Mouse (Mus musculus) liver, embryonic 15.5 days (tissue): ENCODE measurements around the gene Olfml2a. TPM values are rescaled to one million over a fixed set of nuclear protein-coding genes. Genes with fewer than 3 reads are reported as not detected.
"Not testable (repeated sequence)": the region's sequence is repeated elsewhere in the genome, so short reads cannot be mapped to it uniquely, and the experiment has no call there.

Experiments
- ATAC-seq: fragments of 200-750 bp; cut with Nextera tagmentation; 2 replicates; pipeline ENCODE4 v1.8.0; 2017; ENCODE audit warnings: moderate number of reproducible peaks, mild to moderate bottlenecking, moderate library complexity; ENCODE audit not compliant: insufficient read depth
- H3K27ac ChIP-seq: fragments of 300-500 bp; sonication (generic); replicated peaks from 2 replicates; pipeline ENCODE4 v1.5.1; 2015; ENCODE audit warnings: mild to moderate bottlenecking, inconsistent platforms
- H3K27me3 ChIP-seq: fragments of 300-500 bp; sonication (generic); 2 replicates; pipeline ENCODE4 v1.6.1; 2015; ENCODE audit warnings: mild to moderate bottlenecking, inconsistent platforms
- H3K36me3 ChIP-seq: fragments of 300-500 bp; sonication (generic); replicated peaks from 2 replicates; pipeline ENCODE4 v1.6.1; 2015; ENCODE audit warnings: moderate library complexity, mild to moderate bottlenecking, inconsistent platforms
- H3K4me1 ChIP-seq: fragments of 300-500 bp; sonication (generic); replicated peaks from 2 replicates; pipeline ENCODE4 v1.6.1; 2015; ENCODE audit warnings: inconsistent platforms
- H3K4me2 ChIP-seq: fragments of 300-500 bp; sonication (generic); 2 replicates; pipeline ENCODE4 v1.6.1; 2015; ENCODE audit warnings: moderate library complexity, mild to moderate bottlenecking, inconsistent platforms
- H3K4me3 ChIP-seq: fragments of 300-500 bp; sonication (generic); replicated peaks from 2 replicates; pipeline ENCODE4 v1.5.1; 2015; ENCODE audit warnings: mild to moderate bottlenecking, inconsistent platforms
- H3K9ac ChIP-seq: fragments of 300-500 bp; sonication (generic); 2 replicates; pipeline ENCODE4 v1.6.1; 2015; ENCODE audit warnings: moderate library complexity, mild to moderate bottlenecking, inconsistent platforms
- H3K9me3 ChIP-seq: fragments of 300-500 bp; sonication (generic); replicated peaks from 2 replicates; pipeline ENCODE4 v1.6.1; 2016; ENCODE audit warnings: inconsistent platforms
- WGBS: fragments of 180-500 bp; shearing (Covaris S2); methylation state at CpG from one replicate; pipeline ENCODE4 v1.1.7; 2015; ENCODE audit warnings: mixed read lengths; ENCODE audit not compliant: insufficient replicate concordance; 5-methylcytosine and 5-hydroxymethylcytosine counted together
- polyA plus RNA-seq: library from polyadenylated mRNA; unstranded; fragments of >200 nt; fragmentation: Nextera tagmentation; extraction: Ambion mirVana; gene quantifications from 2 replicates; pipeline ENCODE4 v1.2.1, GENCODE M21; 2015

Olfml2a gene
- polyA plus RNA-seq, 1 experiment from 2014 or later: 0.14 TPM

DNA sequence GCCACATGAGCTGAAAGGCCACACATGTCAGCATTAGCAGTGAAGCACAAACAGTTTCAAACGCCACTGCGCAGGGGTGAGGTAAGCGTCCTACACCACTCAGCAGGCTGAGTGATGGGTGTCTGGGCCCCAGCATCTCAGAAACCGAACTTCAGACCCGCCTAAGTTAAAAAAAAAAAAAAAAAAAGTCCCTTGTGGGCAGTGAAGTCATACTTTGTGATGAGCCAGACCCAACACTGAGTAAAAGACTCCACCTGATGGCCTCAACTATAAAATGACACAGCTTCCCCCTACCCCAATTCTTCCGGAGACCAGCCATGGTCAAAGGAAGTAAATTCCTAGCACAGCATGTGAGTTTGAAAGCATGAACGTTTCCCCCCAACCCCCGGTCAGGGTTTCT, 71.3 kb downstream of the Olfml2a start:
- Histone ChIP-seq H3K27ac (peak overlapping the region; percentile 79; the same call in 1 of the 2 replicates), H3K4me1 (peaks cover 80% of the 10 kb centered on the region), H3K36me3 (peaks cover 49% of the 10 kb centered on the region), H3K9me3 (no peaks in the 10 kb centered on the region), H3K4me2 (peak overlapping the region; percentile 94), H3K9ac (peak overlapping the region; percentile 71), H3K27me3 (no peaks in the 10 kb centered on the region), H3K4me3 (peak overlapping the region; percentile 89)
- WGBS: 12% methylated on average over 8 of the region's 8 CpGs
- no peak for ATAC-seq

GRCm38 (mm10) chr2:39003512-39003911, 71.7 kb downstream of the Olfml2a start:
- no peaks in the 10 kb centered on the region for H3K27me3 ChIP-seq
- H3K36me3 ChIP-seq: peaks cover 49% of the 10 kb centered on the region
- peaks cover 78% of the 10 kb centered on the region for H3K4me1 ChIP-seq
- 25% methylated on average over 5 of the region's 5 CpGs for WGBS
- peak overlapping the region; percentile 89 for H3K4me3 ChIP-seq
- peak overlapping the region; percentile 79 for H3K27ac ChIP-seq
- H3K9me3 ChIP-seq: no peaks in the 10 kb centered on the region
- H3K4me2 ChIP-seq: peak overlapping the region; percentile 94
- H3K9ac ChIP-seq: peak overlapping the region; percentile 71
- no peak for ATAC-seq

DNA sequence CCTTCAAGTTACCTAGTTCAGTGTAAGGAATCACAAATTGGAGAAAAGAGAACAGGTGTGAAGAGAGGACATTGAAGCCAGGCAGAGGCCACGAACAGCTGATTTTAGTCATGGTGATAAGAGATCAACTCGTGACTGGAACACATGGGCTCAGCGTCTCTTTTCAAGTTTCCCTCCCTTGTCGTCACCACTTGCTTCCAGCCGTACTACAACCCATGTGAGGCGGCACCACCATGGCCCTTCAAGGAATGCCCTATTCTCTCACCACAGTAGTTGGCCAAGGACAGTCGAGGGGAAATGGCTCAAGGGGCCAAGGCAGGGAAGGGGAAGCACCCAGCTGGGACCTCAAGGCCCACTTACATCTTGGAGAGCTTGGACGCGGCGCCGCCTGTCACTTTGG, 72.6 kb downstream of the Olfml2a start:
- Histone ChIP-seq H3K36me3 (peaks cover 48% of the 10 kb centered on the region), H3K9ac (peak overlapping the region; percentile 71), H3K9me3 (no peaks in the 10 kb centered on the region), H3K4me3 (peak overlapping the region; percentile 89), H3K4me1 (peaks cover 79% of the 10 kb centered on the region), H3K4me2 (peak overlapping the region; percentile 94), H3K27ac (peak overlapping the region; percentile 79), H3K27me3 (no peaks in the 10 kb centered on the region)
- under 1% methylated on average over 11 of the region's 11 CpGs for WGBS
- ATAC-seq: no peak

DNA sequence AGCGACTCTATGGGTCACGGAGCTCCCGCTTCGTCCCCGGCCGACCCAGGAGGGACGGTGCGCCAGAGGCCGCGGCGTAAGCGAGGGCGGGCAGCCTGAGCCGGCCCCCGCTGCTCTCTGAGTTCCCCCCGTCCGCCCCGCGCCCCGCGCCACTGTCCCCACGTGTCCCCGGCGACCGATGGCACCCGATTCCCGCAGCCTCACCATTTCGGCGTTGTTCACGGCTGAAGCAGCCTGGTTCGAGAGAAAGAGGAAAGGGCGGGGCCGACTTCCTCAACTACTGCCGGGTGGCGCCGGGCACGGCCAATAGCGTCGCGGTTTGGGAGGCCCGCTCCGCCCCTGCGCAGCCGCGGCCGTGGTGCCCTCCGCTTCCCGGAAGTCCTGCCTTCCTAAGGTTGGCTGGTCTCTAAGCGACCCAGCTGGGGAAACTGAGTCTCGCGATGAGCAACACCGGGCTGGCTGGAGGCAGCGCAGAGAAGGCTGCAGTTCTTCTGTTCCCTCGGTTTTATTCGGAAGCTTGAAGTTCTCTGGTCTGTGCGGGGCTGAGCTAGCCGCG, 73.2 kb downstream of the Olfml2a start, which contains the start of gene Arpc5l:
Gene Arpc5l, plus strand, starts transcription at position 469 of the 556 bp plus-strand sequence.
- under 1% methylated on average over 58 of the region's 58 CpGs for WGBS
- Histone ChIP-seq H3K4me2 (peak within 1 kb of the TSS; percentile 94), H3K9me3 (no peaks in the 10 kb centered on the region), H3K27ac (peak within 1 kb of the TSS; percentile 83), H3K27me3 (no peaks in the 10 kb centered on the region), H3K9ac (peak within 1 kb of the TSS; percentile 71), H3K4me1 (peaks cover 78% of the 10 kb centered on the region), H3K4me3 (peak within 1 kb of the TSS; percentile 89), H3K36me3 (peaks cover 42% of the 10 kb centered on the region)
- ATAC-seq: peak; percentile 79

DNA sequence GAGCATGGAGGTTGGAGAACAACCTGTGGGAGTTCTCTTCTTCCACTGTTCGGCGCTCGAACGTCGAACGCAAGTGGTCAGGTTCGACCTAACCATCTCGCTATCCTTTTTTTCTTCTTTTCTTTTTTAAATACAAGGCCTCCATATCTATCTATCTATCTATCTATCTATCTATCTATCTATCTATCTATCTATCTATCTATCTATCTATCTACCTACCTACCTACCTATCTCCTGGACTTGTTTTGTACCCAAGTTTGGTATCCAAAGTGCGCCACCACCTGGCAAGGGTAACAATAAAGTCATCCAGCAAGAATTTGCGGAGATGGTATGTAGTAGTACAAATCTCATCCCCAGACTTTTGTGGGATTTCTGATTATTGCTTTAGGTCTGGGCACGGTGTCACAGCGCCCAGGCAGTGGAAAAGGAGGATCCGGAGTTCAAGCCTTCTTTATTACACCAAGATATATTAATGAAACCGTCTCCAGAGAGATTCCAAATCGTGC, 73.8 kb downstream of the Olfml2a start, which contains the start of gene Rpl35:
Gene Rpl35, minus strand, starts transcription at position 51 of the 506 bp plus-strand sequence.
- H3K9me3 ChIP-seq: no peaks in the 10 kb centered on the region
- no peak for ATAC-seq
- 10% methylated on average over 15 of the region's 15 CpGs for WGBS
- H3K4me3 ChIP-seq: peak within 1 kb of the TSS; percentile 89
- H3K9ac ChIP-seq: peak within 1 kb of the TSS; percentile 71
- H3K4me1 ChIP-seq: peaks cover 77% of the 10 kb centered on the region
- H3K4me2 ChIP-seq: peak within 1 kb of the TSS; percentile 94
- H3K27me3 ChIP-seq: no peaks in the 10 kb centered on the region
- peak within 1 kb of the TSS; percentile 83 for H3K27ac ChIP-seq
- peaks cover 36% of the 10 kb centered on the region for H3K36me3 ChIP-seq

- peak overlapping the region; percentile 89 for H3K4me3 ChIP-seq
Measured at GRCm38 (mm10) chr2:39006149-39006730, 74.5 kb downstream of the Olfml2a start.

DNA sequence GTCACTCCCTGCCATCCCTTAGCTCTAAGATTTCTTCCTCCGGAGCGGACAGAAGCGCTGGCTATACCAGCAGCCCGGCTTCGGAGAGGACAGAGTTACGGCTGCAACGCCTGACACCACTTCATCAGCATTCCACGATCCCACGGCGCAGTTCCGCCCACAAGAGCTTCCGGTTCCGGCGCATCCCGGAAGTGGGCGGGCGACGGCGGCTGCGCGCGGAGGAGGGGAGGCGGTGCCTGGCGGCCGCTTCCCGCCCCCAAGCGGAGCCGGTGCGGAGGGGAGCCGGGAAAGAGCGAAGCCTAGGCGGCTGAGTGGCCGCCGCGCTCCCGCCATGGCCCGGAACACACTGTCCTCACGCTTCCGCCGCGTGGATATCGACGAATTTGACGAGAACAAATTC, 76.1 kb downstream of the Olfml2a start:
- WGBS: under 1% methylated on average over 44 of the region's 44 CpGs
- ATAC-seq: peak; percentile 80
- Histone ChIP-seq H3K4me1 (peaks cover 74% of the 10 kb centered on the region), H3K27ac (peak overlapping the region; percentile 95), H3K36me3 (peaks cover 34% of the 10 kb centered on the region), H3K4me3 (peak overlapping the region; percentile 88), H3K9me3 (no peaks in the 10 kb centered on the region), H3K9ac (peak overlapping the region; percentile 92), H3K27me3 (no peaks in the 10 kb centered on the region), H3K4me2 (peak overlapping the region; percentile 94)

More at GRCm38 (mm10) chr2:39006149-39006730, 74.5 kb downstream of the Olfml2a start:
- WGBS: 76% methylated on average over 14 of the region's 14 CpGs
- H3K27ac ChIP-seq: peak overlapping the region; percentile 12
- ATAC-seq: no peak
- peaks cover 36% of the 10 kb centered on the region for H3K36me3 ChIP-seq
- peaks cover 79% of the 10 kb centered on the region for H3K4me1 ChIP-seq
- no peaks in the 10 kb centered on the region for H3K9me3 ChIP-seq
- peak overlapping the region; percentile 94 for H3K4me2 ChIP-seq
- H3K27me3 ChIP-seq: no peaks in the 10 kb centered on the region
- no peak overlapping the region for H3K9ac ChIP-seq

- Histone ChIP-seq H3K9me3 (no peaks in the 10 kb centered on the region), H3K36me3 (peaks cover 34% of the 10 kb centered on the region), H3K4me1 (peaks cover 73% of the 10 kb centered on the region), H3K4me2 (peak overlapping the region; percentile 94), H3K27ac (peak overlapping the region; percentile 95), H3K27me3 (no peaks in the 10 kb centered on the region), H3K9ac (peak overlapping the region; percentile 92), H3K4me3 (peak overlapping the region; percentile 88)
- WGBS: 0% methylated on average over 25 of the region's 25 CpGs
- ATAC-seq: peak; percentile 30
Measured at GRCm38 (mm10) chr2:39008350-39008851, 76.6 kb downstream of the Olfml2a start.

GRCm38 (mm10) chr2:39008954-39009365, 77.2 kb downstream of the Olfml2a start:
- 12% methylated on average over 3 of the region's 3 CpGs for WGBS
- H3K9me3 ChIP-seq: no peaks in the 10 kb centered on the region
- H3K9ac ChIP-seq: peak overlapping the region; percentile 92
- peaks cover 34% of the 10 kb centered on the region for H3K36me3 ChIP-seq
- no peaks in the 10 kb centered on the region for H3K27me3 ChIP-seq
- H3K4me2 ChIP-seq: peak overlapping the region; percentile 94
- no peak for ATAC-seq
- H3K4me1 ChIP-seq: peaks cover 67% of the 10 kb centered on the region
- peak overlapping the region; percentile 88 for H3K4me3 ChIP-seq
- peak overlapping the region; percentile 95 for H3K27ac ChIP-seq

DNA sequence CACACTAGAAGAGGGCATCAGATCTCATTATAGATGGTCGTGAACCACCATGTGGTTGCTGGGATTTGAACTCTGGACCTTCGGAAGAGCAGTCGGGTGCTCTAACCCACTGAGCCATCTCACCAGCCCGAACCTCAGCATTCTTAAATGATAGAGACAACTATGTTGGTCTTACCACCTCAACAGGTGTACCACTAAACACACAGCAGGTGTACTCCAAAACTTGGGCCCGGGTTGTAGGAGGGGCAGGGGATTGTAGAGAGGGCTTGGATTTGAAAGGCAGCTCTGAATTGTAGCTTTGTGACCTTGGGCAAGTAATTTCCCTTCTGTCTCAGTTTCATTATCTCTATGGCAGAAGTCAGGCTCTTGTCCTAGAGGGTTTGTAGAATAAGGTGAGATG, 78.4 kb downstream of the Olfml2a start:
- not testable (repeated sequence) for H3K27ac ChIP-seq, H3K9ac ChIP-seq, ATAC-seq, H3K27me3 ChIP-seq, H3K9me3 ChIP-seq, H3K4me2 ChIP-seq, H3K4me3 ChIP-seq
- peaks cover 61% of the 10 kb centered on the region for H3K4me1 ChIP-seq
- 80% methylated on average over 5 of the region's 5 CpGs for WGBS
- peaks cover 44% of the 10 kb centered on the region for H3K36me3 ChIP-seq

DNA sequence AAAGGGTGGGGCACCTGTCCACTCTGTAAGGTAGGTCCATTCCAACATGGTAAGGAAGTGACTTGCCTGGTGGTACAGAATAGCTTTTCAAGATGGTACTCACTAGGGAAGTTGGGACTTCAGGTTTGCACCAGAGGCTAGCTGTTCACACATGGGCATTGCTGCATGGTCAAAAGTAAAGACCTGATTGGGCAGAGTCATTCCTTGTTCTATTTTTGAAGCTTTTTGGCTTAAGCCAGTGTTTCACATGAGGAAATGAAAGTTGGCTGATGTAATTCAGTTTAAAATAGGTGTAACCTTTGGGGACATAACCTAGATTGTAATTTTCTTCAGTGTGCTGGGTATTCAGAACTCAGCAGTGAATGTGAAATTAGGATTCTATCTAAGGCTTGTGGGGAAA, 79.5 kb downstream of the Olfml2a start:
- H3K36me3 ChIP-seq: peaks cover 55% of the 10 kb centered on the region
- ATAC-seq: no peak
- H3K27ac ChIP-seq: no peak overlapping the region
- H3K4me2 ChIP-seq: no peak overlapping the region
- H3K27me3 ChIP-seq: no peaks in the 10 kb centered on the region
- peaks cover 54% of the 10 kb centered on the region for H3K4me1 ChIP-seq
- H3K9me3 ChIP-seq: no peaks in the 10 kb centered on the region
- H3K4me3 ChIP-seq: no peak overlapping the region
- no peak overlapping the region for H3K9ac ChIP-seq
